Mouse (Mus musculus): ENCODE data around the gene Ptpra. TPM values are rescaled to one million over a fixed set of nuclear protein-coding genes. Genes with fewer than 3 reads are reported as not detected.
A peak's percentile ranks its signal among the peaks of the same experiment; 100 is the strongest.

The Ptpra gene
- polyA plus RNA-seq, 1 experiment from 2014 or later = 60.7 TPM

DNA sequence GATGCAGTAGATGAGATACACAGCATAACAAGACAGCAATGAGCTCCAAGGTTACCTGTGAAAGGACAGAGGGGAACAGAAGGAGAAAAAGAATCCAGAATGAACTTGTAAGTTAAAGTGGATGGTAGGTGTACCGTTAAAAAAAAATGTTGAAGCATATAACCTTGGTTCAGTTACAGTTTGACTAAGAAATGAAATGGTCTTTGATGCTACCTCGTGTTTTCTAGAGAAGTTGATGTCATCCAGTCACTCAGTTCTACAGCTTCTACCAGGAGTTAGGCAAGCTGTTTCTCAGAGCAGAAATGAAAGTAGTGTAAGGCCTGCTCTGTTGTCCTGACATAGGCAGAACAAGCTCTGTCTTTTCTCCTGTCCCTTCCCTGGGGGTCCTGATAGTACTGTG lies 79.2 kb downstream of the Ptpra start:
- peaks cover 31% of the 10 kb centered on the region for H3K36me3 ChIP-seq
- ATAC-seq (replicated peaks; ENCODE audit: insufficient number of reproducible peaks, insufficient read depth, low FRiP score, low read depth) = no peak
- 80% methylated on average over 2 of the region's 2 CpGs for WGBS
- no peaks in the 10 kb centered on the region for H3K9me3 ChIP-seq (replicated peaks)
- H3K9ac ChIP-seq = no peak overlapping the region
- H3K27me3 ChIP-seq = no peaks in the 10 kb centered on the region
- no peak overlapping the region for H3K4me3 ChIP-seq
- no peak overlapping the region for H3K4me2 ChIP-seq
- no peak overlapping the region for H3K27ac ChIP-seq
- H3K4me1 ChIP-seq (replicated peaks) = peaks cover 3% of the 10 kb centered on the region; the same call in 1 of the 2 replicates

- Histone ChIP-seq H3K4me1 (replicated peaks) (peaks cover 3% of the 10 kb centered on the region; the same call in 1 of the 2 replicates), H3K4me2 (no peak overlapping the region), H3K27ac (no peak overlapping the region), H3K36me3 (peaks cover 37% of the 10 kb centered on the region), H3K27me3 (no peaks in the 10 kb centered on the region), H3K9me3 (replicated peaks) (no peaks in the 10 kb centered on the region), H3K9ac (no peak overlapping the region), H3K4me3 (no peak overlapping the region)
- WGBS = 81% methylated on average over 7 of the region's 7 CpGs
- no peak for ATAC-seq (replicated peaks; ENCODE audit: insufficient number of reproducible peaks, insufficient read depth, low FRiP score, low read depth)
Observed at GRCm38 (mm10) chr2:130529925-130530324, 79.8 kb downstream of the Ptpra start.

DNA sequence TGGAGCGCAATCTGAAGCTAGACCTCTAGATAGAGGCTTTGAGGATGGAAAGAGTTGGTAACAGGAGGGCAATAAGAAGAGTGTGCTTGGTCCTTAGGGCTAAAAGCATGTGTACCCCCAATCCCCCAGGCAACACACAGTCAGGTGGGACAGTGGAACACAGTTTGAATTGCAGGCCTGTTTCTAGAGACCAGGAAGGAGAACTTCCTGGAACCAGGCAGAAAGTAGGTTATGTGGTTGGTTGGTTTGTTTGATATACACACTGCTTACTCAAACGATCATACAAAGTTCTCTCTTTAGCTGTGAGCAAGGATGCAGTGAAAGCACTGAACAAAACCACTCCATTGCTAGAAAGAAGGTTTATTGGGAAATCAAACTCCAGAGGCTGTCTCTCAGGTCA lies 82.1 kb downstream of the Ptpra start:
- Histone ChIP-seq H3K27me3 (no peaks in the 10 kb centered on the region), H3K27ac (no peak overlapping the region), H3K4me3 (no peak overlapping the region), H3K4me2 (no peak overlapping the region), H3K9me3 (replicated peaks) (no peaks in the 10 kb centered on the region), H3K9ac (no peak overlapping the region), H3K4me1 (replicated peaks) (peaks cover 3% of the 10 kb centered on the region; the same call in 1 of the 2 replicates), H3K36me3 (peaks cover 44% of the 10 kb centered on the region)
- WGBS = 78% methylated on average over 2 of the region's 2 CpGs
- ATAC-seq (replicated peaks; ENCODE audit: insufficient number of reproducible peaks, insufficient read depth, low FRiP score, low read depth) = no peak

- H3K9ac ChIP-seq = no peak overlapping the region
- H3K4me1 ChIP-seq (replicated peaks) = no peaks in the 10 kb centered on the region
- 81% methylated on average over 6 of the region's 6 CpGs for WGBS
- no peaks in the 10 kb centered on the region for H3K9me3 ChIP-seq (replicated peaks)
- no peak overlapping the region for H3K4me2 ChIP-seq
- H3K27ac ChIP-seq = no peak overlapping the region
- H3K36me3 ChIP-seq = peaks cover 54% of the 10 kb centered on the region
- no peak for ATAC-seq (replicated peaks; ENCODE audit: insufficient number of reproducible peaks, insufficient read depth, low FRiP score, low read depth)
- no peaks in the 10 kb centered on the region for H3K27me3 ChIP-seq
- H3K4me3 ChIP-seq = no peak overlapping the region
Observed at GRCm38 (mm10) chr2:130535017-130535416, 84.9 kb downstream of the Ptpra start.

- no peak overlapping the region for H3K9ac ChIP-seq
- 80% methylated on average over 3 of the region's 3 CpGs for WGBS
- no peak for ATAC-seq (replicated peaks; ENCODE audit: insufficient number of reproducible peaks, insufficient read depth, low FRiP score, low read depth)
- peaks cover 71% of the 10 kb centered on the region for H3K36me3 ChIP-seq
- no peak overlapping the region for H3K27ac ChIP-seq
- no peaks in the 10 kb centered on the region for H3K27me3 ChIP-seq
- no peaks in the 10 kb centered on the region for H3K9me3 ChIP-seq (replicated peaks)
- H3K4me2 ChIP-seq = no peak overlapping the region
- no peak overlapping the region for H3K4me3 ChIP-seq
- no peaks in the 10 kb centered on the region for H3K4me1 ChIP-seq (replicated peaks)
Observed at GRCm38 (mm10) chr2:130536890-130537289, 86.8 kb downstream of the Ptpra start.

- H3K4me1 ChIP-seq (replicated peaks) = no peaks in the 10 kb centered on the region
- H3K36me3 ChIP-seq = peaks cover 70% of the 10 kb centered on the region
- no peak overlapping the region for H3K4me2 ChIP-seq
- WGBS = 89% methylated on average over 8 of the region's 8 CpGs
- ATAC-seq (replicated peaks; ENCODE audit: insufficient number of reproducible peaks, insufficient read depth, low FRiP score, low read depth) = no peak
- H3K9ac ChIP-seq = no peak overlapping the region
- H3K27ac ChIP-seq = no peak overlapping the region
- no peak overlapping the region for H3K4me3 ChIP-seq
- no peaks in the 10 kb centered on the region for H3K9me3 ChIP-seq (replicated peaks)
- H3K27me3 ChIP-seq = no peaks in the 10 kb centered on the region
Observed at GRCm38 (mm10) chr2:130538876-130539546, 88.9 kb downstream of the Ptpra start.

DNA sequence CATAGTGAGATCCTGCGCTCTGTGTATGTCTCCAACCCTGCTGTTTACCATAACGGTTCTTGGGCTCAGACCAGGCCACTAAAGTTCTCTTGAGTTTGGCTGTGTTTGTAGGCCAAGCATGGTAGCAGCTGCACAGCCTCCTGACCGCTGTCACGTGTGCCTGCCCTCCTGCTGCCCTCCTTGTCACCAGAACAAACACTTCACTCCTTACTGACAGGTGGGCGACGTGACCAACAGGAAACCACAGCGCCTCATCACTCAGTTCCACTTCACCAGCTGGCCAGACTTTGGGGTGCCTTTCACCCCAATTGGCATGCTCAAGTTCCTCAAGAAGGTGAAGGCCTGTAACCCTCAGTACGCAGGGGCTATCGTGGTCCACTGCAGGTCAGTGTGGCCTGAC lies 90.2 kb downstream of the Ptpra start:
- Histone ChIP-seq H3K4me1 (replicated peaks) (no peaks in the 10 kb centered on the region), H3K27ac (no peak overlapping the region), H3K36me3 (peaks cover 72% of the 10 kb centered on the region), H3K9ac (no peak overlapping the region), H3K27me3 (no peaks in the 10 kb centered on the region), H3K4me2 (no peak overlapping the region), H3K4me3 (no peak overlapping the region), H3K9me3 (replicated peaks) (no peaks in the 10 kb centered on the region)
- 77% methylated on average over 9 of the region's 9 CpGs for WGBS
- ATAC-seq (replicated peaks; ENCODE audit: insufficient number of reproducible peaks, insufficient read depth, low FRiP score, low read depth) = no peak

DNA sequence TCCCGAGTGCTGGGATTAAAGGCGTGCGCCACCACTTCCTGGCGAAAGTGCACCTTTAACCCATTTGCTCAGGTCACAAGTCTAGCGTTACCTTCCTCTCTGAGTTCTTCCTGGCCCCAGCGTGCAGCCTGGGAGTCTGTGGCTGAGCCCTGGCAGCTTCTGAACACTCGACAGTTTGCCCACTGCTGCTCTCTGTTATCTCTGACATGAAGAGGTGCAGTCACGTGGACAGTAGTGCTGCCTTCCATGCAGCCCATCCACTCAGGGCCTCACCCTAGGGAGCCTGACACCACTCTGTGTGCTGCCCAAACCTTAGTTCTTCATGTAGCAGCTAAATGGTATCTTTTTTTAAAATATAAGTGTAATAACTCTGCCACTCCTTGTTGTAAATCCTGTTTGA lies 96.9 kb downstream of the Ptpra start:
- H3K27ac ChIP-seq = no peak overlapping the region
- H3K4me1 ChIP-seq (replicated peaks) = no peaks in the 10 kb centered on the region
- H3K27me3 ChIP-seq = no peaks in the 10 kb centered on the region
- H3K9ac ChIP-seq = no peak overlapping the region
- no peak overlapping the region for H3K4me3 ChIP-seq
- WGBS = 58% methylated on average over 8 of the region's 8 CpGs
- no peak overlapping the region for H3K4me2 ChIP-seq
- no peaks in the 10 kb centered on the region for H3K9me3 ChIP-seq (replicated peaks)
- peak; percentile 81 for ATAC-seq (replicated peaks; ENCODE audit: insufficient number of reproducible peaks, insufficient read depth, low FRiP score, low read depth)
- H3K36me3 ChIP-seq = peaks cover 71% of the 10 kb centered on the region

DNA sequence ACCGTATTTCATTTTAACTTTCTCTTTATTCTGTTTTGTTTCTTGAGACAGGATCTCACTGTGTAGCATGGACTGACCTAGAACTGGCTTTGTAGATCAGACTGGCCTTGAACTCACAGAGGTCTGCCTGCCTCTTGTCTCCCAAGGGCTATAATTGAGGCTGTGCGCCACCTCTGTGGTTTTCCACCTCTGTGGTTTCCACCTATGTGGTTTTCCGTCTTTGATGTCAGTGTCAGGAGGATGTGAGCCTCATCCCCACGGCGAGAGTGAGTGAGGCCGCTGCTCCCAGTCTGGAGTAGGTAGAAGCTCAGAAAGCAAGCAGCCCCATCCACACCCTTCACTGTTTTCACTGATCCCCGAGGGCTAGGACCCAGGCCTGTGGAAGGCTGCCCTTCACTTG lies 104.8 kb downstream of the Ptpra start:
- WGBS = 90% methylated on average over 7 of the region's 7 CpGs
- no peaks in the 10 kb centered on the region for H3K9me3 ChIP-seq (replicated peaks)
- no peaks in the 10 kb centered on the region for H3K27me3 ChIP-seq
- H3K36me3 ChIP-seq = peaks cover 68% of the 10 kb centered on the region
- ATAC-seq (replicated peaks; ENCODE audit: insufficient number of reproducible peaks, insufficient read depth, low FRiP score, low read depth) = no peak
- no peak overlapping the region for H3K4me2 ChIP-seq
- no peak overlapping the region for H3K9ac ChIP-seq
- H3K4me1 ChIP-seq (replicated peaks) = no peaks in the 10 kb centered on the region
- H3K27ac ChIP-seq = no peak overlapping the region
- H3K4me3 ChIP-seq = no peak overlapping the region

GRCm38 (mm10) chr2:130556292-130556691 lies 106.2 kb downstream of the Ptpra start:
- no peaks in the 10 kb centered on the region for H3K27me3 ChIP-seq
- peaks cover 65% of the 10 kb centered on the region for H3K36me3 ChIP-seq
- ATAC-seq (replicated peaks; ENCODE audit: insufficient number of reproducible peaks, insufficient read depth, low FRiP score, low read depth) = no peak
- H3K27ac ChIP-seq = no peak overlapping the region
- H3K4me3 ChIP-seq = no peak overlapping the region
- H3K9ac ChIP-seq = no peak overlapping the region
- no peak overlapping the region for H3K4me2 ChIP-seq
- H3K9me3 ChIP-seq (replicated peaks) = no peaks in the 10 kb centered on the region
- H3K4me1 ChIP-seq (replicated peaks) = no peaks in the 10 kb centered on the region
- WGBS = 86% methylated on average over 1 of the region's 1 CpGs

DNA sequence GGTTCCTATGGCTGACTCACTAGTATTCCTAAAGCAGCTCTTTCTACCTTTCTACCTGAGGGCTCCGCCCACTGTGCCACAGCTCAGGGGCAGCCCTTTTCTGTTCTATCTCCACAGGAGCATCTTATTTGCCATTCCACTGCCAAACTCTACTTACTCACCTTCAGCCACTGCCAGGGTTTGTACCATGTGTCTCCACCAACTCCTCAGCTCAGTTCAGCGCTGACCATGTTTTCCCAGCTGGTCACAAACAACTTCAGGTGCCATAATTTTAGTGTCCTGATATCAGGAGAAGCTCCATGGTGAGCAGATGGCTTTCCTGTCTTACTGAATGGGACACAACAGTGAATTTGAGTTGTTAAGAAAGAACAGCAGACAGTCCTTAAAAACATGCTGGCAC lies 107.4 kb downstream of the Ptpra start:
- Histone ChIP-seq H3K4me3 (no peak overlapping the region), H3K36me3 (peaks cover 53% of the 10 kb centered on the region)
- WGBS = 95% methylated on average over 2 of the region's 2 CpGs

DNA sequence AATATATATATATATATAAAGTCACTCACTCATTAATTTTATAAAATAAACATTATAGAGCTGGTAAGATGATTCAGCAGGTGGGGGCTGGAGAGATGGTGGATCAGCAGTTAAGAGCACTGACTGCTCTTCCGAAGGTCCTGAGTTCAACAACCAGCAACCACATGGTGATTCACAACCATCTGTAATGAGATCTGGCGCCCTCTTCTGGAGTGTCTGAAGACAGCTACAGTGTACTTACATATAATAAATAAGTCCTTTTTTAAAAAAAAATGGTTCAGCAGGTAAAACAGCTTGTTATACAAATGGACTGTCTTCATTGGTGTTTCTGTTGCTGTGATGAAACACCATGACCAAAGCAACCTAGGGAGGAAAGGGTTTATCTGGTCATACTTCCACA lies 107.9 kb downstream of the Ptpra start:
- Histone ChIP-seq H3K27ac (no peak overlapping the region), H3K4me3 (no peak overlapping the region), H3K9me3 (replicated peaks) (no peaks in the 10 kb centered on the region), H3K27me3 (no peaks in the 10 kb centered on the region), H3K36me3 (peaks cover 47% of the 10 kb centered on the region), H3K4me2 (no peak overlapping the region), H3K4me1 (replicated peaks) (peaks cover 5% of the 10 kb centered on the region), H3K9ac (no peak overlapping the region)
- no peak for ATAC-seq (replicated peaks; ENCODE audit: insufficient number of reproducible peaks, insufficient read depth, low FRiP score, low read depth)
- 64% methylated on average over 2 of the region's 2 CpGs for WGBS

More for the DNA sequence above, 107.4 kb downstream of the Ptpra start:
- H3K9me3 ChIP-seq (replicated peaks) = no peaks in the 10 kb centered on the region
- H3K27me3 ChIP-seq = no peaks in the 10 kb centered on the region
- ATAC-seq (replicated peaks; ENCODE audit: insufficient number of reproducible peaks, insufficient read depth, low FRiP score, low read depth) = no peak
- H3K4me1 ChIP-seq (replicated peaks) = no peaks in the 10 kb centered on the region
- no peak overlapping the region for H3K9ac ChIP-seq
- no peak overlapping the region for H3K27ac ChIP-seq
- no peak overlapping the region for H3K4me2 ChIP-seq
